Mouse (Mus musculus) midbrain, embryonic 12.5 days (tissue): ENCODE measurements around the gene Olfr557. TPM values are rescaled to one million over a fixed set of nuclear protein-coding genes. Genes with fewer than 3 reads are reported as not detected.

Experiments used
- ATAC-seq: fragments of 200-750 bp; cut with Nextera tagmentation; 2 replicates; pipeline ENCODE4 v1.8.0; 2017; ENCODE audit warnings: low read depth, moderate TSS enrichment, moderate library complexity; ENCODE audit not compliant: low FRiP score
- H3K27ac ChIP-seq: fragments of 300-500 bp; sonication (generic); replicated peaks from 2 replicates; pipeline ENCODE4 v1.5.1; 2016; ENCODE audit warnings: mild to moderate bottlenecking
- H3K27me3 ChIP-seq: fragments of 300-500 bp; sonication (generic); 2 replicates; pipeline ENCODE4 v1.6.1; 2016; ENCODE audit warnings: mild to moderate bottlenecking
- H3K36me3 ChIP-seq: fragments of 300-500 bp; sonication (generic); 2 replicates; pipeline ENCODE4 v1.6.1; 2016
- H3K4me1 ChIP-seq: fragments of 300-500 bp; sonication (generic); 2 replicates; pipeline ENCODE4 v1.6.1; 2016
- H3K4me2 ChIP-seq: fragments of 300-500 bp; sonication (generic); replicated peaks from 2 replicates; pipeline ENCODE4 v1.6.1; 2016; ENCODE audit warnings: mild to moderate bottlenecking, moderate library complexity
- H3K4me3 ChIP-seq: fragments of 300-500 bp; sonication (generic); 2 replicates; pipeline ENCODE4 v1.5.1; 2016; ENCODE audit warnings: mild to moderate bottlenecking
- H3K9ac ChIP-seq: fragments of 300-500 bp; sonication (generic); replicated peaks from 2 replicates; pipeline ENCODE4 v1.6.1; 2016; ENCODE audit warnings: mild to moderate bottlenecking, moderate library complexity
- H3K9me3 ChIP-seq: fragments of 300-500 bp; sonication (generic); 2 replicates; pipeline ENCODE4 v1.6.1; 2016; ENCODE audit warnings: mild to moderate bottlenecking
- WGBS: fragments of 180-500 bp; shearing (Covaris S2); methylation state at CpG from one replicate; pipeline ENCODE4 v1.1.7; 2016; 5-methylcytosine and 5-hydroxymethylcytosine counted together
- polyA plus RNA-seq: library from polyadenylated mRNA; unstranded; fragments of >200 nt; fragmentation: Nextera tagmentation; extraction: Ambion mirVana; gene quantifications from 2 replicates; pipeline ENCODE4 v1.2.1, GENCODE M21; 2016

Gene Olfr557
- polyA plus RNA-seq, 1 experiment from 2014 or later = not detected

- Histone ChIP-seq H3K27ac (no peak overlapping the region), H3K9ac (no peak overlapping the region), H3K4me2 (no peak overlapping the region), H3K9me3 (no peaks in the 10 kb centered on the region), H3K36me3 (no peaks in the 10 kb centered on the region), H3K4me1 (no peaks in the 10 kb centered on the region), H3K4me3 (no peak overlapping the region), H3K27me3 (no peaks in the 10 kb centered on the region)
- 69% methylated on average over 2 of the region's 2 CpGs for WGBS
- no peak for ATAC-seq
These were observed 42.0 kb downstream of the Olfr557 start for GRCm38 (mm10) chr7:102737705-102738104.

Other genes starting within 250 kb of the Olfr557 start
- 0.46 and 0.80 TPM in 2 replicates for gene Olfr543, start 214.2 kb upstream of the Olfr557 start, polyA plus RNA-seq
- gene Olfr544, start 207.6 kb upstream of the Olfr557 start, polyA plus RNA-seq = 0.20 and 0.24 TPM in 2 replicates
- 0.11 and 0.14 TPM in 2 replicates for gene Olfr545, start 196.3 kb upstream of the Olfr557 start, polyA plus RNA-seq
- gene Olfr547, start 161.2 kb upstream of the Olfr557 start, polyA plus RNA-seq = not detected in 2 replicates
- gene Olfr548-ps1, start 155.0 kb upstream of the Olfr557 start, polyA plus RNA-seq = not detected in 2 replicates
- not detected in 2 replicates for gene Olfr549, start 146.0 kb upstream of the Olfr557 start, polyA plus RNA-seq
- gene Trim21, start 130.4 kb upstream of the Olfr557 start, polyA plus RNA-seq = 0.26 and 0.94 TPM in 2 replicates
- gene Olfr550, start 124.5 kb upstream of the Olfr557 start, polyA plus RNA-seq = not detected in 2 replicates
- gene Olfr551, start 104.0 kb upstream of the Olfr557 start, polyA plus RNA-seq = not detected in 2 replicates
- gene Olfr552, start 98.1 kb upstream of the Olfr557 start, polyA plus RNA-seq = not detected in 2 replicates
- gene Olfr553, start 77.7 kb upstream of the Olfr557 start, polyA plus RNA-seq = not detected in 2 replicates
- gene Olfr554, start 57.5 kb upstream of the Olfr557 start, polyA plus RNA-seq = not detected in 2 replicates
- gene Olfr555, start 37.1 kb upstream of the Olfr557 start, polyA plus RNA-seq = not detected in 2 replicates
- gene Olfr556, start 31.0 kb upstream of the Olfr557 start, polyA plus RNA-seq = not detected in 2 replicates
- gene Trim68, start 8.6 kb upstream of the Olfr557 start, polyA plus RNA-seq = 9.5 and 9.6 TPM in 2 replicates
- not detected in 2 replicates for gene Olfr558, start 6.3 kb downstream of the Olfr557 start, polyA plus RNA-seq
- not detected in 2 replicates for gene Olfr33, start 23.2 kb downstream of the Olfr557 start, polyA plus RNA-seq
- not detected in 2 replicates for gene Olfr559, start 31.6 kb downstream of the Olfr557 start, polyA plus RNA-seq
- not detected in 2 replicates for gene Olfr560, start 63.5 kb downstream of the Olfr557 start, polyA plus RNA-seq
- not detected in 2 replicates for gene Olfr78, start 63.6 kb downstream of the Olfr557 start, polyA plus RNA-seq
- not detected in 2 replicates for gene Olfr561, start 75.3 kb downstream of the Olfr557 start, polyA plus RNA-seq
- not detected in 2 replicates for gene Olfr564, start 107.6 kb downstream of the Olfr557 start, polyA plus RNA-seq
- gene Olfr566, start 162.9 kb downstream of the Olfr557 start, polyA plus RNA-seq = not detected in 2 replicates
- not detected in 2 replicates for gene Olfr568, start 181.2 kb downstream of the Olfr557 start, polyA plus RNA-seq
- gene Olfr569, start 195.0 kb downstream of the Olfr557 start, polyA plus RNA-seq = not detected in 2 replicates
- not detected in 2 replicates for gene Olfr570, start 198.7 kb downstream of the Olfr557 start, polyA plus RNA-seq
- not detected in 2 replicates for gene Olfr571, start 221.6 kb downstream of the Olfr557 start, polyA plus RNA-seq
- not detected in 2 replicates for gene Olfr572, start 228.5 kb downstream of the Olfr557 start, polyA plus RNA-seq
- gene Olfr573-ps1, start 246.7 kb downstream of the Olfr557 start, polyA plus RNA-seq = not detected in 2 replicates